Comparison of ENCODE assay signal across 11 mouse cellular contexts in the genomic region with DNA sequence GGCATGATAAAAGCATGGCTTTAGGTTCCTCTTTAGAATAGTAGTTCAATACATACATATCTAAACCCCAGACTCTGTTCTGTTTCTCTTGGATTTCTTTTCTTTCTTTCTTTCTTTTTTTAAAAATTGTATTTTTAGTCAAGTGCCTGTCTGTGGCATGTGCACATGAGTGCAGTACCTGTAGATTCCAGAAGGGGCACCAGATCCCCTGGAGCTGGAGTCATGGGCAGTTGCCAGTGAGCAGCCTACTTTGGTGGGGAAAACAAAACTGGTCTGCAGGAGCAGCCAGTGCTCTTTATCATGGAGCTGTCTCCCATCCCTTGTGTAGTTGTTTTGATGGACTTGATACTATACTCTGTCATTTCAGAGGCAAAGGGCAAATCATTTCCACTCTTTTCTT. TPM values are rescaled to one million over a fixed set of nuclear protein-coding genes. Genes with fewer than 3 reads are reported as not detected.
DNase-seq lines count a peak whose midpoint lies in the region; ATAC-seq and TF ChIP-seq lines count a peak whose summit lies in the region.
"Had no signal": no experiment of that assay in that cellular context is flagged by ENCODE, and none has a peak within 500 bp of the region (broad histone marks: within the 10 kb centered on the region; RNA-seq: fewer than 3 reads in every experiment).

No protein-coding gene starts in this region.

- no peak for ATAC-seq in forebrain, embryonic 14.5 days
- ATAC-seq in forebrain, embryonic 12.5 days (ENCODE audit: low FRiP score) = no peak
- no peak for ATAC-seq in liver, embryonic 11.5 days (replicated peaks; ENCODE audit: low FRiP score)
- ATAC-seq in megakaryocyte, adult 5-6 weeks (ENCODE audit: poor library complexity, severe bottlenecking) = peak; percentile 59; the same call in 1 of the 2 replicates

- no peak overlapping the region for H3K4me2 ChIP-seq in forebrain, embryonic 14.5 days (ENCODE audit: low read length)
- H3K4me2 ChIP-seq in forebrain, embryonic 12.5 days = no peak overlapping the region
- no peak overlapping the region for H3K4me2 ChIP-seq in liver, embryonic 11.5 days
- H3K4me2 ChIP-seq: lung, embryonic 15.5 days had no signal

- intact Hi-C loops in gastrocnemius, postnatal 14 days (cut with DNase I; ENCODE audit: low total_unique reads) = no loop called here

- no peak for TF ChIP-seq POLR2A in liver, adult 2 months (IDR thresholded peaks at IDR 0.05; ENCODE audit: extremely low read depth, insufficient read depth, low read length)

- H3K79me2 ChIP-seq in liver, adult 2 months (ENCODE audit: control insufficient read depth, insufficient read depth, low read length) = no peaks in the 10 kb centered on the region

- DNase-seq in forebrain, embryonic 14.5 days (ENCODE audit: low spot score) = peak; percentile 36
- DNase-seq in liver, adult 2 months (ENCODE audit: extremely low read depth, low read depth, low spot score) = no peak
- DNase-seq in liver, embryonic 11.5 days (ENCODE audit: low spot score) = no peak
- DNase-seq in ES-E14 (ENCODE audit: low read depth, low spot score) = peak; percentile 55
- no peak for DNase-seq in gastrocnemius, postnatal 14 days
- DNase-seq in adrenal gland, adult 18-20 months (ENCODE audit: low spot score in 2 of 2) = no peak

- no peaks in the 10 kb centered on the region for H3K9me3 ChIP-seq in forebrain, embryonic 14.5 days (replicated peaks; ENCODE audit: control insufficient read depth, low read length)
- no peaks in the 10 kb centered on the region for H3K9me3 ChIP-seq in forebrain, embryonic 12.5 days
- no peaks in the 10 kb centered on the region for H3K9me3 ChIP-seq in liver, embryonic 11.5 days (ENCODE audit: control insufficient read depth, low read length)
- no peaks in the 10 kb centered on the region for H3K9me3 ChIP-seq in ES-E14 (ENCODE audit: control insufficient read depth, insufficient read depth, low read depth, low read length)
- H3K9me3 ChIP-seq: lung, embryonic 15.5 days had no signal

- H3K27ac ChIP-seq in forebrain, embryonic 14.5 days (ENCODE audit: low read depth, low read length) = no peak overlapping the region
- H3K27ac ChIP-seq in forebrain, embryonic 12.5 days = no peak overlapping the region
- no peak overlapping the region for H3K27ac ChIP-seq in liver, adult 2 months (replicated peaks; ENCODE audit: insufficient read depth, low read depth, low read length)
- no peak overlapping the region for H3K27ac ChIP-seq in liver, embryonic 11.5 days (ENCODE audit: low read depth, low read length)
- no peak overlapping the region for H3K27ac ChIP-seq in ES-E14 (ENCODE audit: insufficient read depth, low read depth, low read length, poor library complexity, severe bottlenecking)
- H3K27ac ChIP-seq: lung, embryonic 15.5 days had no signal

- no peaks in the 10 kb centered on the region for H3K36me3 ChIP-seq in forebrain, embryonic 14.5 days (ENCODE audit: control insufficient read depth, insufficient read depth, low read length)
- H3K36me3 ChIP-seq in forebrain, embryonic 12.5 days (replicated peaks) = no peaks in the 10 kb centered on the region
- H3K36me3 ChIP-seq in liver, adult 2 months (ENCODE audit: control insufficient read depth, insufficient read depth, low read length) = no peaks in the 10 kb centered on the region
- no peaks in the 10 kb centered on the region for H3K36me3 ChIP-seq in liver, embryonic 11.5 days (ENCODE audit: control insufficient read depth, insufficient read depth, low read length)
- no peaks in the 10 kb centered on the region for H3K36me3 ChIP-seq in ES-E14 (ENCODE audit: control insufficient read depth, insufficient read depth, low read length, poor library complexity, severe bottlenecking)
- H3K36me3 ChIP-seq: lung, embryonic 15.5 days had no signal

- H3K9ac ChIP-seq in forebrain, embryonic 14.5 days (ENCODE audit: low read length) = no peak overlapping the region
- H3K9ac ChIP-seq in forebrain, embryonic 12.5 days = no peak overlapping the region
- H3K9ac ChIP-seq in liver, adult 2 months (ENCODE audit: low read depth, low read length) = no peak overlapping the region
- no peak overlapping the region for H3K9ac ChIP-seq in liver, embryonic 11.5 days (ENCODE audit: low read depth, low read length)
- H3K9ac ChIP-seq in ES-E14 (ENCODE audit: insufficient read depth, low read depth, low read length, poor library complexity, severe bottlenecking) = no peak overlapping the region
- H3K9ac ChIP-seq: lung, embryonic 15.5 days had no signal

- peak; percentile 21; the same call in 1 of the 2 replicates for TF ChIP-seq CTCF in liver, adult 2 months (IDR thresholded peaks at IDR 0.05; ENCODE audit: low read depth, low read length)

- H3K4me1 ChIP-seq in forebrain, embryonic 14.5 days (ENCODE audit: control insufficient read depth, insufficient read depth, low read length) = peaks cover 6% of the 10 kb centered on the region
- H3K4me1 ChIP-seq in forebrain, embryonic 12.5 days = peaks cover 13% of the 10 kb centered on the region
- peaks cover 1% of the 10 kb centered on the region; the same call in 1 of the 2 replicates for H3K4me1 ChIP-seq in liver, adult 2 months (ENCODE audit: control insufficient read depth, insufficient read depth, low read length)
- no peaks in the 10 kb centered on the region for H3K4me1 ChIP-seq in liver, embryonic 11.5 days (replicated peaks; ENCODE audit: control insufficient read depth, insufficient read depth, low read length)
- peaks cover 4 to 16% of the 10 kb centered on the region in 2 experiments; a peak in 3 of 4 replicates for H3K4me1 ChIP-seq in ES-E14 (ENCODE audit: control insufficient read depth in 2 of 2, insufficient read depth in 2 of 2, low read length in 2 of 2, poor library complexity in 1 of 2)

- in situ Hi-C loops in ES-E14 (cut with MboI; ENCODE audit: low sequenced_read_pairs in 2 of 2, unreplicated experiment in 2 of 2) = no loop called here

- no peaks in the 10 kb centered on the region for H3K27me3 ChIP-seq in forebrain, embryonic 14.5 days (replicated peaks; ENCODE audit: control insufficient read depth, insufficient read depth, low read length)
- H3K27me3 ChIP-seq in forebrain, embryonic 12.5 days = peaks cover 13% of the 10 kb centered on the region; the same call in 1 of the 2 replicates
- H3K27me3 ChIP-seq in liver, adult 2 months (ENCODE audit: control insufficient read depth, insufficient read depth, low read length) = no peaks in the 10 kb centered on the region
- H3K27me3 ChIP-seq in liver, embryonic 11.5 days (replicated peaks; ENCODE audit: control insufficient read depth, insufficient read depth, low read length) = no peaks in the 10 kb centered on the region
- H3K27me3 ChIP-seq: lung, embryonic 15.5 days had no signal

- H3K4me3 ChIP-seq in forebrain, embryonic 14.5 days (ENCODE audit: low read depth, low read length) = no peak overlapping the region
- H3K4me3 ChIP-seq in forebrain, embryonic 12.5 days (replicated peaks) = no peak overlapping the region
- H3K4me3 ChIP-seq in liver, adult 2 months (ENCODE audit: insufficient read depth, low read depth, low read length) = no peak overlapping the region
- no peak overlapping the region for H3K4me3 ChIP-seq in liver, embryonic 11.5 days (ENCODE audit: low read depth, low read length)
- no peak overlapping the region for H3K4me3 ChIP-seq in ES-E14 (ENCODE audit: insufficient read depth in 1 of 2, low read depth in 1 of 2, low read length in 2 of 2, poor library complexity in 1 of 2, severe bottlenecking in 1 of 2)
- H3K4me3 ChIP-seq: lung, embryonic 15.5 days had no signal

TF ChIP-seq in ES-E14, 5 proteins besides CTCF, POLR2A, EP300 and RAD21:
- TF ChIP-seq HCFC1 (IDR thresholded peaks at IDR 0.05; ENCODE audit: borderline replicate concordance, insufficient read depth, low read length) = no peak
- TF ChIP-seq CHD2 (IDR thresholded peaks at IDR 0.05; ENCODE audit: low read depth, low read length) = no peak
- no peak for TF ChIP-seq ZNF384 (IDR thresholded peaks at IDR 0.05; ENCODE audit: low read depth, low read length)
- no peak for TF ChIP-seq ZC3H11A (IDR thresholded peaks at IDR 0.05; ENCODE audit: borderline replicate concordance, low read depth, low read length)
- TF ChIP-seq MAFK (IDR thresholded peaks at IDR 0.05; ENCODE audit: insufficient read depth, low read depth, low read length) = no peak

RNA-seq across cellular contexts. Expression of a gene that starts 28.2 kb away (rescaled TPM):
- polyA plus RNA-seq in forebrain, embryonic 14.5 days (2014; fragmentation: Nextera tagmentation; extraction: Ambion mirVana) = 128 and 139 TPM in 2 replicates
- 139 and 140 TPM in 2 replicates for polyA plus RNA-seq in forebrain, embryonic 12.5 days (2016; fragmentation: Nextera tagmentation; extraction: Ambion mirVana)
- total RNA-seq in liver, adult 2 months (2014; rRNA removed) = 5.4 and 10.6 TPM in 2 replicates
- 1.4 and 1.8 TPM in 2 replicates for polyA plus RNA-seq in liver, adult 2 months (2012; rRNA removed)
- 85.7 and 101 TPM in 2 replicates for polyA plus RNA-seq in liver, embryonic 11.5 days (2014; fragmentation: Nextera tagmentation; extraction: Ambion mirVana)
- 52.6 and 72.6 TPM in 2 replicates for total RNA-seq in ES-E14 (2012; rRNA removed)
- 44.2 and 51.0 TPM in 2 replicates for total RNA-seq in megakaryocyte, adult 5-6 weeks (2015)
- total RNA-seq in megakaryocyte, adult 5-6 weeks (2017) = 67.5 and 93.4 TPM in 2 replicates
- 10 to 100 TPM; 13.3 to 19.1 TPM for total RNA-seq in gastrocnemius, postnatal 14 days (2021)
- total RNA-seq in adrenal gland, adult 18-20 months (2021) = 10 to 100 TPM; 17.7 to 19.4 TPM

RNA-seq across cellular contexts. Expression of a gene that starts 28.9 kb away (rescaled TPM):
- polyA plus RNA-seq in forebrain, embryonic 14.5 days (2014; fragmentation: Nextera tagmentation; extraction: Ambion mirVana) = not detected in 2 replicates
- 0.06 TPM in 1 of 2 replicates, not detected in the other for polyA plus RNA-seq in forebrain, embryonic 12.5 days (2016; fragmentation: Nextera tagmentation; extraction: Ambion mirVana)
- not detected in 2 replicates for total RNA-seq in liver, adult 2 months (2014; rRNA removed)
- not detected in 2 replicates for polyA plus RNA-seq in liver, adult 2 months (2012; rRNA removed)
- not detected in 2 replicates for polyA plus RNA-seq in liver, embryonic 11.5 days (2014; fragmentation: Nextera tagmentation; extraction: Ambion mirVana)
- not detected in 2 replicates for total RNA-seq in ES-E14 (2012; rRNA removed)
- not detected in 2 replicates for total RNA-seq in megakaryocyte, adult 5-6 weeks (2015)
- total RNA-seq in megakaryocyte, adult 5-6 weeks (2017) = not detected in 2 replicates
- not detected for total RNA-seq in gastrocnemius, postnatal 14 days (2021)
- not detected for total RNA-seq in adrenal gland, adult 18-20 months (2021)
- total RNA-seq: heart, postnatal 10 days had no signal
- polyA plus RNA-seq: embryonic facial prominence, embryonic 11.5 days; lung, embryonic 15.5 days had no signal

RNA-seq across cellular contexts. Expression of a gene that starts 40.4 kb away (rescaled TPM):
- polyA plus RNA-seq in forebrain, embryonic 14.5 days (2014; fragmentation: Nextera tagmentation; extraction: Ambion mirVana) = 1.4 and 2.1 TPM in 2 replicates
- polyA plus RNA-seq in forebrain, embryonic 12.5 days (2016; fragmentation: Nextera tagmentation; extraction: Ambion mirVana) = 1.00 and 1.3 TPM in 2 replicates
- total RNA-seq in liver, adult 2 months (2014; rRNA removed) = 0.07 TPM in 1 of 2 replicates, not detected in the other
- polyA plus RNA-seq in liver, adult 2 months (2012; rRNA removed) = 0.02 TPM in 1 of 2 replicates, not detected in the other
- 6.1 and 7.5 TPM in 2 replicates for polyA plus RNA-seq in liver, embryonic 11.5 days (2014; fragmentation: Nextera tagmentation; extraction: Ambion mirVana)
- 2.1 and 2.9 TPM in 2 replicates for total RNA-seq in ES-E14 (2012; rRNA removed)
- 0.27 TPM in 1 of 2 replicates, not detected in the other for total RNA-seq in megakaryocyte, adult 5-6 weeks (2015)
- not detected in 2 replicates for total RNA-seq in megakaryocyte, adult 5-6 weeks (2017)
- 1 to 10 TPM; 2.4 to 6.4 TPM for total RNA-seq in gastrocnemius, postnatal 14 days (2021)
- under 1 TPM; 0.36 to 0.38 TPM for total RNA-seq in adrenal gland, adult 18-20 months (2021)

Comparison
In these comparisons a context has a peak if more than half of its experiments do, and no peak if none do; other contexts are left out.
1. DNase-seq: peak in forebrain, embryonic 14.5 days (single experiment) and ES-E14 (single experiment); none in liver, adult 2 months (single experiment), liver, embryonic 11.5 days (single experiment), gastrocnemius, postnatal 14 days (single experiment) and adrenal gland, adult 18-20 months (0 of 2).